Mouse (Mus musculus): ENCODE data around the gene Nfkbiz. TPM values are rescaled to one million over a fixed set of nuclear protein-coding genes. Genes with fewer than 3 reads are reported as not detected.

The Nfkbiz gene
- total RNA-seq, 4 experiments from 2014 or later, result 1.9 to 2.3 (median 2.1) TPM

GRCm38 (mm10) chr16:55832617-55833016, 6.1 kb downstream of the Nfkbiz start:
- DNase-seq (ENCODE audit: low spot score), result no peak

GRCm38 (mm10) chr16:55832040-55832439, 6.7 kb downstream of the Nfkbiz start:
- no peak for DNase-seq (ENCODE audit: low spot score)

GRCm38 (mm10) chr16:55831451-55831850, 7.2 kb downstream of the Nfkbiz start:
- no peak for DNase-seq (ENCODE audit: low spot score)

GRCm38 (mm10) chr16:55823398-55824155, 15.1 kb downstream of the Nfkbiz start:
- no peak for DNase-seq (ENCODE audit: low spot score)

GRCm38 (mm10) chr16:55822741-55823397, 15.8 kb downstream of the Nfkbiz start:
- DNase-seq (ENCODE audit: low spot score), result no peak

- peak; percentile 95 for DNase-seq (ENCODE audit: low spot score)
Measured at GRCm38 (mm10) chr16:55821997-55822740, 16.5 kb downstream of the Nfkbiz start.

GRCm38 (mm10) chr16:55821571-55821981, 17.1 kb downstream of the Nfkbiz start:
- DNase-seq (ENCODE audit: low spot score), result no peak

- peak; percentile 41 for DNase-seq (ENCODE audit: low spot score)
Measured at GRCm38 (mm10) chr16:55820916-55821570, 17.7 kb downstream of the Nfkbiz start.

- DNase-seq (ENCODE audit: low spot score), result peak; percentile 44
Measured at GRCm38 (mm10) chr16:55820161-55820915, 18.4 kb downstream of the Nfkbiz start.

- peak; percentile 67 for DNase-seq (ENCODE audit: low spot score)
Measured at GRCm38 (mm10) chr16:55819186-55819861, 19.4 kb downstream of the Nfkbiz start.

- DNase-seq (ENCODE audit: low spot score), result no peak
Measured at GRCm38 (mm10) chr16:55817717-55818515, 20.8 kb downstream of the Nfkbiz start.

- DNase-seq (ENCODE audit: low spot score), result no peak
Measured at GRCm38 (mm10) chr16:55816202-55816941, 22.3 kb downstream of the Nfkbiz start.

GRCm38 (mm10) chr16:55815466-55815865, 23.2 kb downstream of the Nfkbiz start:
- no peak for DNase-seq (ENCODE audit: low spot score)

- no peak for DNase-seq (ENCODE audit: low spot score)
Measured at GRCm38 (mm10) chr16:55814686-55815085, 24.0 kb downstream of the Nfkbiz start.

- DNase-seq (ENCODE audit: low spot score), result no peak
Measured at GRCm38 (mm10) chr16:55813916-55814315, 24.8 kb downstream of the Nfkbiz start.

GRCm38 (mm10) chr16:55811792-55812191, 26.9 kb downstream of the Nfkbiz start:
- no peak for DNase-seq (ENCODE audit: low spot score)

- no peak for DNase-seq (ENCODE audit: low spot score)
Measured at GRCm38 (mm10) chr16:55809779-55810514, 28.8 kb downstream of the Nfkbiz start.

- DNase-seq (ENCODE audit: low spot score), result no peak
Measured at GRCm38 (mm10) chr16:55809345-55809744, 29.4 kb downstream of the Nfkbiz start.

Measured in heart, adult 8-10 months (tissue).